Comparison of ENCODE assay signal across 8 mouse cellular contexts in genomic region chr17:86832562-86833327, GRCm38 (mm10).
A peak's percentile ranks its signal among the peaks of the same experiment; 100 is the strongest.
DNase-seq lines count a peak whose midpoint lies in the region; ATAC-seq and TF ChIP-seq lines count a peak whose summit lies in the region.

No protein-coding gene starts in this region.

- H3K9ac ChIP-seq in hindbrain, embryonic 14.5 days, result no peak overlapping the region
- no peak overlapping the region for H3K9ac ChIP-seq in MEL (ENCODE audit: control insufficient read depth, low read depth, low read length, poor library complexity, severe bottlenecking)
- no peak overlapping the region for H3K9ac ChIP-seq in lung, embryonic 14.5 days

- no peak for TF ChIP-seq POLR2A in MEL (IDR thresholded peaks at IDR 0.05; ENCODE audit: control insufficient read depth in 1 of 2, insufficient read depth in 1 of 2, low read depth in 1 of 2, low read length in 2 of 2, poor library complexity in 1 of 2)

- WGBS in hindbrain, embryonic 10.5 days, result 68% methylated on average over 19 of the region's 19 CpGs
- 67% methylated on average over 19 of the region's 19 CpGs for WGBS in hindbrain, embryonic 14.5 days
- WGBS in embryonic facial prominence, embryonic 10.5 days, result 69% methylated on average over 19 of the region's 19 CpGs
- WGBS in lung, embryonic 14.5 days, result 64% methylated on average over 19 of the region's 19 CpGs

- H3K27ac ChIP-seq in hindbrain, embryonic 10.5 days, result no peak overlapping the region
- H3K27ac ChIP-seq in hindbrain, embryonic 14.5 days, result no peak overlapping the region
- no peak overlapping the region for H3K27ac ChIP-seq in MEL (ENCODE audit: control insufficient read depth, low read depth, low read length)
- H3K27ac ChIP-seq in embryonic facial prominence, embryonic 10.5 days (replicated peaks), result no peak overlapping the region
- no peak overlapping the region for H3K27ac ChIP-seq in lung, embryonic 14.5 days (ENCODE audit: low read depth)

- no peak overlapping the region for H3K4me3 ChIP-seq in hindbrain, embryonic 10.5 days
- no peak overlapping the region for H3K4me3 ChIP-seq in hindbrain, embryonic 14.5 days (replicated peaks; ENCODE audit: low read length)
- no peak overlapping the region for H3K4me3 ChIP-seq in MEL (ENCODE audit: control insufficient read depth in 1 of 2, insufficient read depth in 1 of 2, low read depth in 2 of 2, low read length in 2 of 2)
- H3K4me3 ChIP-seq in embryonic facial prominence, embryonic 10.5 days, result no peak overlapping the region
- no peak overlapping the region for H3K4me3 ChIP-seq in lung, embryonic 14.5 days (ENCODE audit: low read depth, low read length)

- H3K4me1 ChIP-seq in hindbrain, embryonic 10.5 days (replicated peaks), result no peaks in the 10 kb centered on the region
- no peaks in the 10 kb centered on the region for H3K4me1 ChIP-seq in hindbrain, embryonic 14.5 days (replicated peaks; ENCODE audit: control insufficient read depth, insufficient read depth, low read length)
- H3K4me1 ChIP-seq in MEL (ENCODE audit: control insufficient read depth in 1 of 2, insufficient read depth in 2 of 2, low read length in 2 of 2), result no peaks in the 10 kb centered on the region
- H3K4me1 ChIP-seq in embryonic facial prominence, embryonic 10.5 days, result no peaks in the 10 kb centered on the region
- H3K4me1 ChIP-seq in lung, embryonic 14.5 days (ENCODE audit: insufficient read depth), result no peaks in the 10 kb centered on the region

- 0 out of 2 replicates have a peak, but pooled peaks cover 2% of the 10 kb centered on the region for H3K27me3 ChIP-seq in hindbrain, embryonic 10.5 days (ENCODE audit: insufficient read depth, poor library complexity, severe bottlenecking)
- no peaks in the 10 kb centered on the region for H3K27me3 ChIP-seq in hindbrain, embryonic 14.5 days (ENCODE audit: control insufficient read depth, insufficient read depth, low read length)
- no peaks in the 10 kb centered on the region for H3K27me3 ChIP-seq in MEL (ENCODE audit: control insufficient read depth in 1 of 2, insufficient read depth in 2 of 2, low read length in 2 of 2)
- no peaks in the 10 kb centered on the region for H3K27me3 ChIP-seq in embryonic facial prominence, embryonic 10.5 days (replicated peaks; ENCODE audit: low read depth, poor library complexity, severe bottlenecking)
- no peaks in the 10 kb centered on the region for H3K27me3 ChIP-seq in lung, embryonic 14.5 days (ENCODE audit: insufficient read depth, low read length)

- TF ChIP-seq CTCF in MEL (IDR thresholded peaks at IDR 0.05 in 2 of 3, conservative IDR thresholded peaks at IDR 0.05 in 1 of 3; ENCODE audit: control insufficient read depth in 1 of 3, insufficient read depth in 1 of 3, low read depth in 2 of 3, low read length in 3 of 3, poor library complexity in 1 of 3, severe bottlenecking in 1 of 3), result peak; percentile 76 to 95 (median 94)
- TF ChIP-seq CTCF in lung, embryonic 14.5 days (IDR thresholded peaks at IDR 0.05; ENCODE audit: low read depth), result peak; percentile 79

- H3K36me3 ChIP-seq in hindbrain, embryonic 10.5 days, result no peaks in the 10 kb centered on the region
- no peaks in the 10 kb centered on the region for H3K36me3 ChIP-seq in hindbrain, embryonic 14.5 days (replicated peaks; ENCODE audit: control insufficient read depth, insufficient read depth)
- H3K36me3 ChIP-seq in MEL (ENCODE audit: control insufficient read depth in 1 of 2, insufficient read depth in 2 of 2, low read length in 2 of 2), result no peaks in the 10 kb centered on the region
- no peaks in the 10 kb centered on the region for H3K36me3 ChIP-seq in embryonic facial prominence, embryonic 10.5 days (replicated peaks)
- H3K36me3 ChIP-seq in lung, embryonic 14.5 days (ENCODE audit: insufficient read depth), result no peaks in the 10 kb centered on the region

- H3K79me2 ChIP-seq in MEL (ENCODE audit: control insufficient read depth, insufficient read depth, low read length, poor library complexity), result no peaks in the 10 kb centered on the region

- TF ChIP-seq EP300 in MEL (IDR thresholded peaks at IDR 0.05; ENCODE audit: low read depth in 1 of 2, low read length in 2 of 2), result no peak

- H3K4me2 ChIP-seq in hindbrain, embryonic 14.5 days (replicated peaks), result no peak overlapping the region
- no peak overlapping the region for H3K4me2 ChIP-seq in lung, embryonic 14.5 days

- no peaks in the 10 kb centered on the region for H3K9me3 ChIP-seq in hindbrain, embryonic 10.5 days
- no peaks in the 10 kb centered on the region for H3K9me3 ChIP-seq in hindbrain, embryonic 14.5 days (ENCODE audit: control insufficient read depth, low read length)
- H3K9me3 ChIP-seq in MEL (replicated peaks; ENCODE audit: insufficient read depth, low read length), result no peaks in the 10 kb centered on the region
- H3K9me3 ChIP-seq in embryonic facial prominence, embryonic 10.5 days, result no peaks in the 10 kb centered on the region
- no peaks in the 10 kb centered on the region for H3K9me3 ChIP-seq in lung, embryonic 14.5 days (ENCODE audit: low read depth, low read length)

- peak; percentile 27 for TF ChIP-seq RAD21 in MEL (IDR thresholded peaks at IDR 0.05; ENCODE audit: low read depth, low read length)

- DNase-seq in hindbrain, embryonic 10.5 days (ENCODE audit: low spot score), result peak; percentile 33
- DNase-seq in hindbrain, embryonic 14.5 days (ENCODE audit: low spot score), result no peak
- DNase-seq in 3134 (ENCODE audit: extremely low read depth, insufficient read length, low spot score), result peak; percentile 32
- DNase-seq in MEL (ENCODE audit: low read depth, low spot score), result peak; percentile 34
- DNase-seq in embryonic facial prominence, embryonic 10.5 days (ENCODE audit: low spot score), result peak; percentile 59
- DNase-seq in lung, embryonic 14.5 days, result peak; percentile 39
- DNase-seq in frontal cortex, adult 2 months (ENCODE audit: extremely low spot score in 1 of 2, low spot score in 1 of 2), result no peak
- DNase-seq in yolk sac, embryonic 10.5 days (ENCODE audit: low spot score), result no peak

- no peak for ATAC-seq in hindbrain, embryonic 14.5 days (ENCODE audit: low FRiP score)
- ATAC-seq in lung, embryonic 14.5 days (ENCODE audit: insufficient read depth), result no peak

TF ChIP-seq in MEL, 35 proteins besides CTCF, POLR2A, EP300 and RAD21:
- TF ChIP-seq ZC3H11A (IDR thresholded peaks at IDR 0.05; ENCODE audit: low read depth, low read length) (peak; percentile 19; the same call in 1 of the 2 replicates), NRF1 (IDR thresholded peaks at IDR 0.05; ENCODE audit: insufficient read depth, low read depth, low read length, poor library complexity, severe bottlenecking) (no peak), SMC3 (IDR thresholded peaks at IDR 0.05; ENCODE audit: low read depth, low read length) (peak; percentile 68)

Comparison
In these comparisons a context has a peak if more than half of its experiments do, and no peak if none do; other contexts are left out.
1. DNase-seq: peak in hindbrain, embryonic 10.5 days (single experiment), 3134 (single experiment), MEL (single experiment), embryonic facial prominence, embryonic 10.5 days (single experiment) and lung, embryonic 14.5 days (single experiment); none in hindbrain, embryonic 14.5 days (single experiment), frontal cortex, adult 2 months (0 of 2) and yolk sac, embryonic 10.5 days (single experiment).